Mouse (Mus musculus): ENCODE results near the gene Ncaph2.

The Ncaph2 gene

GRCm38 (mm10) chr15:89379429-89379828, 23.9 kb downstream of the Ncaph2 start:
- no peak for DNase-seq (ENCODE audit: low read depth)

- no peak for DNase-seq (ENCODE audit: low read depth)
These were observed 29.1 kb downstream of the Ncaph2 start, which contains the start of gene Klhdc7b for GRCm38 (mm10) chr15:89384617-89385016. TSS of gene Klhdc7b (plus strand) at chr15:89384917.

GRCm38 (mm10) chr15:89387127-89387526, 31.6 kb downstream of the Ncaph2 start:
- DNase-seq (ENCODE audit: low read depth) = no peak

GRCm38 (mm10) chr15:89390081-89390480, 34.6 kb downstream of the Ncaph2 start:
- no peak for DNase-seq (ENCODE audit: low read depth)

GRCm38 (mm10) chr15:89396883-89397282, 41.4 kb downstream of the Ncaph2 start:
- no peak for DNase-seq (ENCODE audit: low read depth)

GRCm38 (mm10) chr15:89398146-89398545, 42.6 kb downstream of the Ncaph2 start:
- DNase-seq (ENCODE audit: low read depth) = no peak

GRCm38 (mm10) chr15:89399716-89400115, 44.2 kb downstream of the Ncaph2 start:
- DNase-seq (ENCODE audit: low read depth) = no peak

GRCm38 (mm10) chr15:89402471-89402870, 47.0 kb downstream of the Ncaph2 start:
- peak; percentile 7 for DNase-seq (ENCODE audit: low read depth)

GRCm38 (mm10) chr15:89404831-89405623, 49.5 kb downstream of the Ncaph2 start:
- DNase-seq (ENCODE audit: low read depth) = no peak

GRCm38 (mm10) chr15:89406691-89407090, 51.2 kb downstream of the Ncaph2 start:
- DNase-seq (ENCODE audit: low read depth) = no peak

GRCm38 (mm10) chr15:89410118-89410517, 54.6 kb downstream of the Ncaph2 start, which contains the start of gene Syce3:
TSS of gene Syce3 (minus strand) at chr15:89410503.
- DNase-seq (ENCODE audit: low read depth) = no peak

GRCm38 (mm10) chr15:89415282-89415681, 59.8 kb downstream of the Ncaph2 start:
- no peak for DNase-seq (ENCODE audit: low read depth)

GRCm38 (mm10) chr15:89421938-89422337, 66.4 kb downstream of the Ncaph2 start:
- no peak for DNase-seq (ENCODE audit: low read depth)

Data from 416B (cell line).